ENCODE assay signal across 25 mouse cellular contexts in genomic region chr1:118592933-118593332, GRCm38 (mm10). TPM values are rescaled to one million over a fixed set of nuclear protein-coding genes. Genes with fewer than 3 reads are reported as not detected.
DNase-seq lines count a peak whose midpoint lies in the region; ATAC-seq lines count a peak whose summit lies in the region.
"Had no signal": no experiment of that assay in that cellular context is flagged by ENCODE, and none has a peak within 500 bp of the region (broad histone marks: within the 10 kb centered on the region; RNA-seq: fewer than 3 reads in every experiment).

No protein-coding gene starts in this region.

- no peak for ATAC-seq in kidney, embryonic 15.5 days (replicated peaks; ENCODE audit: low FRiP score)
- ATAC-seq in heart, embryonic 14.5 days (ENCODE audit: insufficient number of reproducible peaks, insufficient read depth, low FRiP score, low read depth), result no peak
- ATAC-seq: hindbrain, embryonic 16.5 days; intestine, embryonic 15.5 days had no signal

- no peak overlapping the region for H3K4me2 ChIP-seq in kidney, embryonic 15.5 days
- H3K4me2 ChIP-seq in heart, embryonic 14.5 days (ENCODE audit: low read length), result no peak overlapping the region
- H3K4me2 ChIP-seq: embryonic facial prominence, embryonic 13.5 days; forebrain, embryonic 12.5 days; intestine, embryonic 15.5 days; liver, embryonic 11.5 days; midbrain, embryonic 11.5 days; neural tube, embryonic 15.5 days had no signal

- H3K9ac ChIP-seq in kidney, embryonic 15.5 days, result no peak overlapping the region
- H3K9ac ChIP-seq in heart, embryonic 14.5 days (ENCODE audit: low read length), result no peak overlapping the region
- H3K9ac ChIP-seq: embryonic facial prominence, embryonic 13.5 days; forebrain, embryonic 12.5 days; intestine, embryonic 15.5 days; neural tube, embryonic 15.5 days had no signal

- H3K27me3 ChIP-seq in kidney, embryonic 15.5 days, result no peaks in the 10 kb centered on the region
- H3K27me3 ChIP-seq in heart, embryonic 14.5 days (ENCODE audit: control insufficient read depth, insufficient read depth, low read length), result no peaks in the 10 kb centered on the region
- H3K27me3 ChIP-seq: embryonic facial prominence, embryonic 13.5 days; forebrain, embryonic 12.5 days; intestine, embryonic 15.5 days; neural tube, embryonic 15.5 days had no signal

- no peak overlapping the region for H3K4me3 ChIP-seq in kidney, embryonic 15.5 days (replicated peaks)
- no peak overlapping the region for H3K4me3 ChIP-seq in heart, embryonic 14.5 days (ENCODE audit: control insufficient read depth in 1 of 2, insufficient read depth in 1 of 2, low read depth in 1 of 2, low read length in 2 of 2)
- H3K4me3 ChIP-seq: embryonic facial prominence, embryonic 13.5 days; erythroblast, embryonic 14.5 days; forebrain, embryonic 12.5 days; hindbrain, embryonic 10.5 days; intestine, embryonic 15.5 days; neural tube, embryonic 15.5 days had no signal

- peaks cover 81% of the 10 kb centered on the region for H3K36me3 ChIP-seq in kidney, embryonic 15.5 days
- H3K36me3 ChIP-seq in heart, embryonic 14.5 days (ENCODE audit: control insufficient read depth, insufficient read depth, low read length), result peaks cover 89% of the 10 kb centered on the region

- H3K9me3 ChIP-seq in kidney, embryonic 15.5 days (replicated peaks), result no peaks in the 10 kb centered on the region
- H3K9me3 ChIP-seq in heart, embryonic 14.5 days (ENCODE audit: control insufficient read depth, low read length), result no peaks in the 10 kb centered on the region
- H3K9me3 ChIP-seq: embryonic facial prominence, embryonic 13.5 days; forebrain, embryonic 12.5 days; hindbrain, embryonic 10.5 days; intestine, embryonic 15.5 days; neural tube, embryonic 15.5 days had no signal

- H3K27ac ChIP-seq in kidney, embryonic 15.5 days, result no peak overlapping the region
- H3K27ac ChIP-seq in heart, embryonic 14.5 days (replicated peaks in 1 of 2; ENCODE audit: control insufficient read depth in 1 of 2, insufficient read depth in 1 of 2, low read depth in 2 of 2, low read length in 2 of 2), result peak overlapping the region; percentile 26 to 39; a peak in 2 of 4 replicates
- H3K27ac ChIP-seq: embryonic facial prominence, embryonic 13.5 days; forebrain, embryonic 12.5 days; hindbrain, embryonic 10.5 days; intestine, embryonic 15.5 days; neural tube, embryonic 15.5 days had no signal

- peak; percentile 23 for DNase-seq in kidney, adult 18-20 months
- peak; percentile 50 to 61 for DNase-seq in heart, adult 9 months (ENCODE audit: low spot score in 2 of 2)
- peak; percentile 47 for DNase-seq in heart, postnatal 4 days
- no peak for DNase-seq in left cerebral cortex, postnatal 36 days (ENCODE audit: low spot score in 2 of 2)
- DNase-seq in layer of hippocampus, adult 8-10 months (ENCODE audit: low spot score in 2 of 2), result no peak
- DNase-seq: adrenal gland, postnatal 14 days; cerebellum, adult 2 months; cerebellum, postnatal 36 days; embryo, embryonic 11 days; gastrocnemius, postnatal 36 days; lung, adult 18-20 months; lung, postnatal 10 days; thymus, adult 18-20 months; thymus, postnatal 36 days had no signal

- H3K4me1 ChIP-seq in kidney, embryonic 15.5 days, result no peaks in the 10 kb centered on the region
- peaks cover 3 to 26% of the 10 kb centered on the region in 2 experiments; a peak in 3 of 4 replicates for H3K4me1 ChIP-seq in heart, embryonic 14.5 days (ENCODE audit: control insufficient read depth in 2 of 2, insufficient read depth in 2 of 2, low read length in 2 of 2)
- H3K4me1 ChIP-seq: embryonic facial prominence, embryonic 13.5 days; forebrain, embryonic 12.5 days; hindbrain, embryonic 10.5 days; intestine, embryonic 15.5 days; neural tube, embryonic 15.5 days had no signal

- 94% methylated on average over 4 of the region's 4 CpGs for WGBS in kidney, embryonic 15.5 days
- WGBS in heart, embryonic 14.5 days, result 50% methylated on average over 4 of the region's 4 CpGs

- intact Hi-C loops in left cerebral cortex, postnatal 36 days (cut with DNase I), result no loop called here

RNA-seq across cellular contexts. Expression of gene Tfcp2l1, which starts 34.8 kb away (rescaled TPM):
- polyA plus RNA-seq in kidney, embryonic 15.5 days (2015; fragmentation: Nextera tagmentation; extraction: Ambion mirVana), result 25.0 and 26.9 TPM in 2 replicates
- 1.3 and 2.6 TPM in 2 replicates for polyA plus RNA-seq in heart, embryonic 14.5 days (2014; fragmentation: Nextera tagmentation; extraction: Ambion mirVana)
- total RNA-seq in heart, postnatal 4 days (2021), result under 1 TPM; 0.83 to 0.95 TPM
- total RNA-seq in left cerebral cortex, postnatal 36 days (2021), result 1 to 10 TPM; 2.5 to 2.9 TPM
- total RNA-seq in layer of hippocampus, adult 8-10 months (2022), result 1 to 10 TPM; 1.9 to 5.5 (median 3.9) TPM
- polyA plus RNA-seq: erythroblast, embryonic 14.5 days had no signal

Comparison
In these comparisons a context has a peak if more than half of its experiments do, and no peak if none do; other contexts are left out.
1. DNase-seq: peak in kidney, adult 18-20 months (single experiment), heart, adult 9 months (2 of 2) and heart, postnatal 4 days (single experiment); none in left cerebral cortex, postnatal 36 days (0 of 2) and layer of hippocampus, adult 8-10 months (0 of 2).